Mouse (Mus musculus) heart, embryonic 16.5 days (tissue): ENCODE data around the gene Zfp180. TPM values are rescaled to one million over a fixed set of nuclear protein-coding genes. Genes with fewer than 3 reads are reported as not detected.

Source experiments
- ATAC-seq: fragments of 200-750 bp; cut with Nextera tagmentation; replicated peaks from 2 replicates; pipeline ENCODE4 v1.8.0; 2017; ENCODE audit warnings: moderate number of reproducible peaks; ENCODE audit not compliant: insufficient read depth, low FRiP score; ENCODE audit errors: extremely low read depth
- H3K27ac ChIP-seq: fragments of 300-500 bp; sonication (generic); 2 replicates; pipeline ENCODE4 v1.5.1; 2014; ENCODE audit warnings: mild to moderate bottlenecking, low read length, control low read depth, moderate library complexity
- H3K27me3 ChIP-seq: fragments of 300-500 bp; sonication (generic); 2 replicates; pipeline ENCODE4 v1.6.1; 2014; ENCODE audit warnings: low read length, mixed read lengths; ENCODE audit not compliant: control insufficient read depth, insufficient read depth
- H3K36me3 ChIP-seq: fragments of 300-500 bp; sonication (generic); 2 replicates; pipeline ENCODE4 v1.6.1; 2014; ENCODE audit not compliant: control insufficient read depth, insufficient read depth
- H3K4me1 ChIP-seq: fragments of 300-500 bp; sonication (generic); 2 replicates; pipeline ENCODE4 v1.6.1; 2014; ENCODE audit warnings: low read length, mixed read lengths; ENCODE audit not compliant: control insufficient read depth, insufficient read depth
- H3K4me2 ChIP-seq: fragments of 300-500 bp; sonication (generic); 2 replicates; pipeline ENCODE4 v1.6.1; 2014; ENCODE audit warnings: low read depth, mild to moderate bottlenecking, control low read depth, low read length
- H3K4me3 ChIP-seq: fragments of 300-500 bp; sonication (generic); 2 replicates; pipeline ENCODE4 v1.5.1; 2014; ENCODE audit warnings: mild to moderate bottlenecking, control low read depth, low read length
- H3K9ac ChIP-seq: fragments of 300-500 bp; sonication (generic); 2 replicates; pipeline ENCODE4 v1.6.1; 2014; ENCODE audit warnings: low read length, control low read depth
- H3K9me3 ChIP-seq: fragments of 300-500 bp; sonication (generic); replicated peaks from 2 replicates; pipeline ENCODE4 v1.6.1; 2016; ENCODE audit warnings: low read length; ENCODE audit not compliant: control insufficient read depth
- WGBS: fragments of 180-500 bp; shearing (Covaris S2); extraction: QIAGEN DNeasy Blood & Tissue Kit; methylation state at CpG from one replicate; pipeline ENCODE4 v1.1.7; 2014; 5-methylcytosine and 5-hydroxymethylcytosine counted together
- polyA plus RNA-seq: library from polyadenylated mRNA; unstranded; fragments of >200 nt; fragmentation: Nextera tagmentation; extraction: Ambion mirVana; gene quantifications from 2 replicates; pipeline ENCODE4 v1.2.1, GENCODE M21; 2015

The Zfp180 gene
- polyA plus RNA-seq, 1 experiment from 2014 or later: 14.1 TPM

GRCm38 (mm10) chr7:24110839-24111238, 29.1 kb downstream of the Zfp180 start:
- Histone ChIP-seq H3K9ac (no peak overlapping the region), H3K36me3 (peaks cover 33% of the 10 kb centered on the region), H3K9me3 (peaks cover 35% of the 10 kb centered on the region), H3K4me3 (no peak overlapping the region), H3K27me3 (no peaks in the 10 kb centered on the region), H3K4me1 (peaks cover 6% of the 10 kb centered on the region), H3K27ac (no peak overlapping the region), H3K4me2 (no peak overlapping the region)
- ATAC-seq: no peak
- 91% methylated on average over 7 of the region's 7 CpGs for WGBS

GRCm38 (mm10) chr7:24111772-24112155, 30.0 kb downstream of the Zfp180 start:
- peak overlapping the region; percentile 70 for H3K27ac ChIP-seq
- 7% methylated on average over 9 of the region's 9 CpGs for WGBS
- ATAC-seq: peak; percentile 13; the same call in 1 of the 2 replicates

GRCm38 (mm10) chr7:24112156-24112856, 30.6 kb downstream of the Zfp180 start, which contains the start of gene Zfp112:
Zfp112 (plus strand) TSS chr7:24112314.
- 1% methylated on average over 23 of the region's 23 CpGs for WGBS
- Histone ChIP-seq H3K36me3 (peaks cover 18% of the 10 kb centered on the region), H3K9ac (peak within 1 kb of the TSS; percentile 86), H3K27me3 (no peaks in the 10 kb centered on the region), H3K4me1 (peaks cover 6% of the 10 kb centered on the region), H3K4me3 (peak within 1 kb of the TSS; percentile 73), H3K9me3 (peaks cover 20% of the 10 kb centered on the region), H3K4me2 (peak within 1 kb of the TSS; percentile 95), H3K27ac (peak within 1 kb of the TSS; percentile 81)
- peak; percentile 95 for ATAC-seq

More at GRCm38 (mm10) chr7:24111772-24112155, 30.0 kb downstream of the Zfp180 start:
- H3K9ac ChIP-seq: peak overlapping the region; percentile 86
- peaks cover 23% of the 10 kb centered on the region for H3K36me3 ChIP-seq
- no peaks in the 10 kb centered on the region for H3K27me3 ChIP-seq
- peaks cover 6% of the 10 kb centered on the region for H3K4me1 ChIP-seq
- H3K9me3 ChIP-seq: peaks cover 26% of the 10 kb centered on the region
- H3K4me3 ChIP-seq: peak overlapping the region; percentile 73
- peak overlapping the region; percentile 95 for H3K4me2 ChIP-seq

- Histone ChIP-seq H3K4me1 (peaks cover 6% of the 10 kb centered on the region), H3K4me2 (peak overlapping the region; percentile 95), H3K9ac (peak overlapping the region; percentile 86), H3K36me3 (peaks cover 11% of the 10 kb centered on the region), H3K27ac (peak overlapping the region; percentile 81), H3K9me3 (peaks cover 14% of the 10 kb centered on the region), H3K4me3 (peak overlapping the region; percentile 73), H3K27me3 (no peaks in the 10 kb centered on the region)
- WGBS: 19% methylated on average over 12 of the region's 12 CpGs
- no peak for ATAC-seq
These were observed 31.3 kb downstream of the Zfp180 start for GRCm38 (mm10) chr7:24113001-24113400.

- Histone ChIP-seq H3K36me3 (0 out of 2 replicates have a peak, but pooled peaks cover 3% of the 10 kb centered on the region), H3K27ac (no peak overlapping the region), H3K4me2 (no peak overlapping the region), H3K4me3 (no peak overlapping the region), H3K4me1 (peaks cover 6% of the 10 kb centered on the region), H3K27me3 (no peaks in the 10 kb centered on the region), H3K9me3 (no peaks in the 10 kb centered on the region), H3K9ac (no peak overlapping the region)
- ATAC-seq: no peak
- WGBS: 72% methylated on average over 4 of the region's 4 CpGs
These were observed 34.9 kb downstream of the Zfp180 start for GRCm38 (mm10) chr7:24116655-24117054.

GRCm38 (mm10) chr7:24133425-24133995, 51.8 kb downstream of the Zfp180 start:
- H3K4me3 ChIP-seq: peak overlapping the region; percentile 87
- WGBS: 17% methylated on average over 6 of the region's 6 CpGs
- H3K27me3 ChIP-seq: no peaks in the 10 kb centered on the region
- peak overlapping the region; percentile 63 for H3K4me2 ChIP-seq
- ATAC-seq: no peak
- H3K4me1 ChIP-seq: peaks cover 9% of the 10 kb centered on the region
- peak overlapping the region; percentile 84 for H3K9ac ChIP-seq
- H3K36me3 ChIP-seq: peaks cover 21% of the 10 kb centered on the region
- H3K27ac ChIP-seq: no peak overlapping the region
- no peaks in the 10 kb centered on the region for H3K9me3 ChIP-seq

- Histone ChIP-seq H3K9me3 (no peaks in the 10 kb centered on the region), H3K9ac (peak within 1 kb of the TSS; percentile 84), H3K4me1 (peaks cover 9% of the 10 kb centered on the region), H3K27ac (peak within 1 kb of the TSS; percentile 36; the same call in 1 of the 2 replicates), H3K36me3 (peaks cover 26% of the 10 kb centered on the region), H3K4me3 (peak within 1 kb of the TSS; percentile 87), H3K4me2 (peak within 1 kb of the TSS; percentile 95), H3K27me3 (no peaks in the 10 kb centered on the region)
- 3% methylated on average over 32 of the region's 32 CpGs for WGBS
- ATAC-seq: peak; percentile 98
These were observed 52.5 kb downstream of the Zfp180 start, which contains the start of gene Zfp235 for GRCm38 (mm10) chr7:24133996-24134828. Zfp235 (plus strand) TSS chr7:24134169.

GRCm38 (mm10) chr7:24142566-24142965, 60.8 kb downstream of the Zfp180 start:
- Histone ChIP-seq H3K4me1 (no peaks in the 10 kb centered on the region), H3K27ac (no peak overlapping the region), H3K36me3 (peaks cover 44% of the 10 kb centered on the region), H3K4me2 (no peak overlapping the region), H3K9me3 (peaks cover 13% of the 10 kb centered on the region), H3K4me3 (no peak overlapping the region), H3K9ac (no peak overlapping the region), H3K27me3 (no peaks in the 10 kb centered on the region)
- WGBS: 88% methylated on average over 6 of the region's 6 CpGs
- no peak for ATAC-seq
